Mouse (Mus musculus): Measurements from ENCODE around the gene Tlr12. TPM values are rescaled to one million over a fixed set of nuclear protein-coding genes. Genes with fewer than 3 reads are reported as not detected.

The Tlr12 gene
- polyA plus RNA-seq, 1 experiment from 2014 or later = 0.39 TPM

GRCm38 (mm10) chr4:128593286-128593685, 25.1 kb downstream of the Tlr12 start:
- Histone ChIP-seq H3K4me1 (ENCODE audit: control insufficient read depth, insufficient read depth, low read length) (no peaks in the 10 kb centered on the region), H3K27me3 (ENCODE audit: control insufficient read depth, insufficient read depth, low read length) (no peaks in the 10 kb centered on the region), H3K4me2 (replicated peaks; ENCODE audit: low read depth, low read length) (no peak overlapping the region), H3K9me3 (ENCODE audit: control insufficient read depth, low read depth, low read length) (no peaks in the 10 kb centered on the region), H3K9ac (replicated peaks; ENCODE audit: low read depth, low read length) (no peak overlapping the region), H3K27ac (ENCODE audit: low read length) (no peak overlapping the region), H3K4me3 (ENCODE audit: low read depth, low read length) (no peak overlapping the region), H3K36me3 (ENCODE audit: control insufficient read depth, insufficient read depth, low read length) (peaks cover 20% of the 10 kb centered on the region; the same call in 1 of the 2 replicates)
- WGBS = 95% methylated on average over 4 of the region's 4 CpGs
- ATAC-seq (ENCODE audit: insufficient number of reproducible peaks, insufficient read depth, low FRiP score, low read depth) = no peak

GRCm38 (mm10) chr4:128579182-128579581, 39.2 kb downstream of the Tlr12 start:
- Histone ChIP-seq H3K4me3 (ENCODE audit: low read depth, low read length) (no peak overlapping the region), H3K9me3 (ENCODE audit: control insufficient read depth, low read depth, low read length) (peaks cover 22% of the 10 kb centered on the region), H3K36me3 (ENCODE audit: control insufficient read depth, insufficient read depth, low read length) (peaks cover 11% of the 10 kb centered on the region; the same call in 1 of the 2 replicates), H3K27me3 (ENCODE audit: control insufficient read depth, insufficient read depth, low read length) (no peaks in the 10 kb centered on the region), H3K27ac (ENCODE audit: low read length) (no peak overlapping the region), H3K4me1 (ENCODE audit: control insufficient read depth, insufficient read depth, low read length) (no peaks in the 10 kb centered on the region), H3K4me2 (replicated peaks; ENCODE audit: low read depth, low read length) (no peak overlapping the region), H3K9ac (replicated peaks; ENCODE audit: low read depth, low read length) (no peak overlapping the region)
- no peak for ATAC-seq (ENCODE audit: insufficient number of reproducible peaks, insufficient read depth, low FRiP score, low read depth)
- WGBS = 60% methylated on average over 4 of the region's 4 CpGs

GRCm38 (mm10) chr4:128575811-128576210, 42.6 kb downstream of the Tlr12 start:
- no peak overlapping the region for H3K4me2 ChIP-seq (replicated peaks; ENCODE audit: low read depth, low read length)
- no peak for ATAC-seq (ENCODE audit: insufficient number of reproducible peaks, insufficient read depth, low FRiP score, low read depth)

More at GRCm38 (mm10) chr4:128575811-128576210, 42.6 kb downstream of the Tlr12 start:
- Histone ChIP-seq H3K36me3 (ENCODE audit: control insufficient read depth, insufficient read depth, low read length) (peaks cover 5% of the 10 kb centered on the region; the same call in 1 of the 2 replicates), H3K27me3 (ENCODE audit: control insufficient read depth, insufficient read depth, low read length) (no peaks in the 10 kb centered on the region), H3K9ac (replicated peaks; ENCODE audit: low read depth, low read length) (no peak overlapping the region), H3K9me3 (ENCODE audit: control insufficient read depth, low read depth, low read length) (no peaks in the 10 kb centered on the region; the same call in 1 of the 2 replicates), H3K4me3 (ENCODE audit: low read depth, low read length) (no peak overlapping the region), H3K4me1 (ENCODE audit: control insufficient read depth, insufficient read depth, low read length) (no peaks in the 10 kb centered on the region), H3K27ac (ENCODE audit: low read length) (no peak overlapping the region)
- 83% methylated on average over 4 of the region's 4 CpGs for WGBS

Other genes with a start within 250 kb of the Tlr12 start
- 3.1 and 3.9 TPM in 2 replicates for gene Zscan20, start 8.5 kb downstream of the Tlr12 start, polyA plus RNA-seq (2014; fragmentation: Nextera tagmentation; extraction: Ambion mirVana)
- 20.3 and 22.9 TPM in 2 replicates for gene Phc2, start 36.1 kb upstream of the Tlr12 start, polyA plus RNA-seq (2014; fragmentation: Nextera tagmentation; extraction: Ambion mirVana)
- gene A3galt2, start 136.7 kb upstream of the Tlr12 start, polyA plus RNA-seq (2014; fragmentation: Nextera tagmentation; extraction: Ambion mirVana) = 0.20 and 0.27 TPM in 2 replicates
- 31.2 and 32.3 TPM in 2 replicates for gene Zfp362, start 187.4 kb upstream of the Tlr12 start, polyA plus RNA-seq (2014; fragmentation: Nextera tagmentation; extraction: Ambion mirVana)

Measured in stomach, embryonic 14.5 days (tissue).